Mouse (Mus musculus): ENCODE measurements around the gene Cdk5r1. TPM values are rescaled to one million over a fixed set of nuclear protein-coding genes. Genes with fewer than 3 reads are reported as not detected.
"Not testable (repeated sequence)": the region's sequence is repeated elsewhere in the genome, so short reads cannot be mapped to it uniquely, and the experiment has no call there.

The Cdk5r1 gene
- polyA plus RNA-seq, 1 experiment from 2014 or later, result 1.5 TPM

- in situ Hi-C loops (cut with MboI; ENCODE audit: low pct_unique_long_range_greater_than_20kb), result loop anchor here (5.0 to 25.0 kb wide), 3 partner anchors 99 to 349 kb away; partner anchors contain the start of gene Tmem98
- ChIA-PET CTCF (interaction anchor here (0.8 to 1.4 kb wide), 3 partner anchors 12 to 216 kb away, joined by 3 read pairs; no protein-coding TSS in a partner anchor), POLR2A (interaction anchor here (0.6 kb wide), 2 partner anchors 100 to 236 kb away, joined by 3 read pairs; no protein-coding TSS in a partner anchor)
- ATAC-seq; DNase-seq (ENCODE audit: low read depth, low spot score); H3K27me3 ChIP-seq: not testable (repeated sequence)
- TF ChIP-seq CTCF (IDR thresholded peaks at IDR 0.05), result peak; percentile 53
Measured at GRCm38 (mm10) chr11:80463605-80464130, 13.2 kb upstream of the Cdk5r1 start.

- H3K27me3 ChIP-seq, result no peaks in the 10 kb centered on the region
- TF ChIP-seq CTCF (IDR thresholded peaks at IDR 0.05), result no peak
- in situ Hi-C loops (cut with MboI; ENCODE audit: low pct_unique_long_range_greater_than_20kb), result loop anchor here (25.0 kb wide), 1 partner anchor 340 kb away; the partner anchor contains the start of gene Tmem98
- DNase-seq (ENCODE audit: low read depth, low spot score) (no peak), ATAC-seq (no peak)
- CTCF ChIA-PET, result no interaction called here
- POLR2A ChIA-PET, result no interaction called here
Measured at GRCm38 (mm10) chr11:80471836-80472605, 4.8 kb upstream of the Cdk5r1 start.

- ATAC-seq (no peak), DNase-seq (ENCODE audit: low read depth, low spot score) (no peak)
- ChIA-PET POLR2A (no interaction called here), CTCF (interaction anchor here (0.7 to 1.0 kb wide), 2 partner anchors 46 to 196 kb away, joined by 3 read pairs; no protein-coding TSS in a partner anchor)
- H3K27me3 ChIP-seq, result no peaks in the 10 kb centered on the region
- in situ Hi-C loops (cut with MboI; ENCODE audit: low pct_unique_long_range_greater_than_20kb), result loop anchor here (25.0 kb wide), 1 partner anchor 338 kb away; the partner anchor contains the start of gene Tmem98
- no peak for TF ChIP-seq CTCF (IDR thresholded peaks at IDR 0.05)
Measured at GRCm38 (mm10) chr11:80474175-80474691, 2.6 kb upstream of the Cdk5r1 start.

- CTCF ChIA-PET, result interaction anchor here (0.7 to 1.6 kb wide), 3 partner anchors 47 to 196 kb away, joined by 3 read pairs; no protein-coding TSS in a partner anchor
- no peak for ATAC-seq
- in situ Hi-C loops (cut with MboI; ENCODE audit: low pct_unique_long_range_greater_than_20kb), result loop anchor here (5.0 to 25.0 kb wide), 2 partner anchors 52 to 337 kb away; partner anchors contain the start of gene Tmem98
- no peak for DNase-seq (ENCODE audit: low read depth, low spot score)
- H3K27me3 ChIP-seq, result no peaks in the 10 kb centered on the region
- no peak for TF ChIP-seq CTCF (IDR thresholded peaks at IDR 0.05)
- POLR2A ChIA-PET, result interaction anchor here (0.5 kb wide), 1 partner anchor 198 kb away, joined by 11 read pairs; no protein-coding TSS in a partner anchor
Measured at GRCm38 (mm10) chr11:80474846-80475245, 2.0 kb upstream of the Cdk5r1 start.

- CTCF ChIA-PET, result interaction anchor here (1.6 kb wide), 1 partner anchor 70 kb away, joined by 3 read pairs; no protein-coding TSS in a partner anchor
Measured at GRCm38 (mm10) chr11:80475544-80475943, 1.3 kb upstream of the Cdk5r1 start.

GRCm38 (mm10) chr11:80477341-80478199, 747 bp downstream of the Cdk5r1 start:
- no peaks in the 10 kb centered on the region for H3K27me3 ChIP-seq
- in situ Hi-C loops (cut with MboI; ENCODE audit: low pct_unique_long_range_greater_than_20kb), result loop anchor here (5.0 kb wide), 1 partner anchor 50 kb away; no protein-coding TSS in a partner anchor
- ChIA-PET CTCF (interaction anchor here (1.0 kb wide), 1 partner anchor 18 kb away, joined by 3 read pairs; no protein-coding TSS in a partner anchor), POLR2A (interaction anchor here (0.6 kb wide), 1 partner anchor 192 kb away, joined by 3 read pairs; no protein-coding TSS in a partner anchor)
- DNase-seq (ENCODE audit: low read depth, low spot score) (no peak), ATAC-seq (peak; percentile 27)
- TF ChIP-seq CTCF (IDR thresholded peaks at IDR 0.05), result no peak

More at GRCm38 (mm10) chr11:80475544-80475943, 1.3 kb upstream of the Cdk5r1 start:
- TF ChIP-seq CTCF (IDR thresholded peaks at IDR 0.05), result no peak
- in situ Hi-C loops (cut with MboI; ENCODE audit: low pct_unique_long_range_greater_than_20kb), result loop anchor here (5.0 kb wide), 1 partner anchor 52 kb away; no protein-coding TSS in a partner anchor
- POLR2A ChIA-PET, result no interaction called here
- no peak for DNase-seq (ENCODE audit: low read depth, low spot score)
- no peak for ATAC-seq
- no peaks in the 10 kb centered on the region for H3K27me3 ChIP-seq

- no peak for DNase-seq (ENCODE audit: low read depth, low spot score)
- ChIA-PET POLR2A (no interaction called here), CTCF (interaction anchor here (1.0 to 1.1 kb wide), 2 partner anchors 16 to 19 kb away, joined by 3 read pairs; no protein-coding TSS in a partner anchor)
- no peak for TF ChIP-seq CTCF (IDR thresholded peaks at IDR 0.05)
- H3K27me3 ChIP-seq, result no peaks in the 10 kb centered on the region
- in situ Hi-C loops (cut with MboI; ENCODE audit: low pct_unique_long_range_greater_than_20kb), result loop anchor here (5.0 kb wide), 1 partner anchor 48 kb away; no protein-coding TSS in a partner anchor
- no peak for ATAC-seq
Measured at GRCm38 (mm10) chr11:80478694-80479412, 2.0 kb downstream of the Cdk5r1 start.

GRCm38 (mm10) chr11:80479425-80479824, 2.6 kb downstream of the Cdk5r1 start:
- in situ Hi-C loops (cut with MboI; ENCODE audit: low pct_unique_long_range_greater_than_20kb), result loop anchor here (5.0 kb wide), 1 partner anchor 48 kb away; no protein-coding TSS in a partner anchor
- DNase-seq (ENCODE audit: low read depth, low spot score) (no peak), ATAC-seq (no peak)
- no peak for TF ChIP-seq CTCF (IDR thresholded peaks at IDR 0.05)
- CTCF ChIA-PET, result interaction anchor here (1.1 kb wide), 1 partner anchor 19 kb away, joined by 3 read pairs; no protein-coding TSS in a partner anchor
- H3K27me3 ChIP-seq, result no peaks in the 10 kb centered on the region
- POLR2A ChIA-PET, result no interaction called here
